Mouse (Mus musculus) kidney, embryonic 15.5 days (tissue): ENCODE data around the gene Jkamp. TPM values are rescaled to one million over a fixed set of nuclear protein-coding genes. Genes with fewer than 3 reads are reported as not detected.

Source experiments
- ATAC-seq: fragments of 200-750 bp; cut with Nextera tagmentation; replicated peaks from 2 replicates; pipeline ENCODE4 v1.8.0; 2017; ENCODE audit warnings: moderate TSS enrichment; ENCODE audit not compliant: low FRiP score
- H3K27ac ChIP-seq: fragments of 300-500 bp; sonication (generic); 2 replicates; pipeline ENCODE4 v1.5.1; 2015; ENCODE audit warnings: mild to moderate bottlenecking, inconsistent platforms
- H3K27me3 ChIP-seq: fragments of 300-500 bp; sonication (generic); 2 replicates; pipeline ENCODE4 v1.6.1; 2015; ENCODE audit warnings: inconsistent platforms
- H3K36me3 ChIP-seq: fragments of 300-500 bp; sonication (generic); 2 replicates; pipeline ENCODE4 v1.6.1; 2015; ENCODE audit warnings: inconsistent platforms
- H3K4me1 ChIP-seq: fragments of 300-500 bp; sonication (generic); 2 replicates; pipeline ENCODE4 v1.6.1; 2015; ENCODE audit warnings: inconsistent platforms
- H3K4me2 ChIP-seq: fragments of 300-500 bp; sonication (generic); 2 replicates; pipeline ENCODE4 v1.6.1; 2015; ENCODE audit warnings: moderate library complexity, mild to moderate bottlenecking, inconsistent platforms
- H3K4me3 ChIP-seq: fragments of 300-500 bp; sonication (generic); replicated peaks from 2 replicates; pipeline ENCODE4 v1.5.1; 2015; ENCODE audit warnings: mild to moderate bottlenecking, inconsistent platforms
- H3K9ac ChIP-seq: fragments of 300-500 bp; sonication (generic); 2 replicates; pipeline ENCODE4 v1.6.1; 2015; ENCODE audit warnings: mild to moderate bottlenecking, inconsistent platforms
- H3K9me3 ChIP-seq: fragments of 300-500 bp; sonication (generic); replicated peaks from 2 replicates; pipeline ENCODE4 v1.6.1; 2016; ENCODE audit warnings: inconsistent platforms
- WGBS: fragments of 180-500 bp; shearing (Covaris S2); methylation state at CpG from one replicate; pipeline ENCODE4 v1.1.7; 2015; ENCODE audit warnings: mixed read lengths; 5-methylcytosine and 5-hydroxymethylcytosine counted together
- polyA plus RNA-seq: library from polyadenylated mRNA; unstranded; fragments of >200 nt; fragmentation: Nextera tagmentation; extraction: Ambion mirVana; gene quantifications from 2 replicates; pipeline ENCODE4 v1.2.1, GENCODE M21; 2015

Jkamp gene
- polyA plus RNA-seq, 1 experiment from 2014 or later = 86.2 TPM

DNA sequence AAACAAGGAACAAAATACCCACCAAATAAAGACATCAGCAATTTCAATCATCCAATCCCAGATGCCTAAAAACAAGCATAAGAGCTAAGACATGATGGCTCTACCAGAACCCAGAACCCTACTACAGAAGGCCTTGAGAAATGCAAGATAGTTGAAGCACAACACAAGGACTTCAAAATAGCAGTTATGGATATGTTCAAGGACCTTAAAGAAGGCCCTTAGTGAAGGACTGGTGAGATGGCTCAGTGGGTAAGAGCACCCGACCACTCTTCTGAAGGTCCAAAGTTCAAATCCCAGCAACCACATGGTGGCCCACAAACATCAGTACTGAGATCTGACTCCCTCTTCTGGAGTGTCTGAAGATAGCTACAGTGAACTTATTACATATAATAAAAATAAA lies 27.6 kb upstream of the Jkamp start:
- no peak for ATAC-seq

DNA sequence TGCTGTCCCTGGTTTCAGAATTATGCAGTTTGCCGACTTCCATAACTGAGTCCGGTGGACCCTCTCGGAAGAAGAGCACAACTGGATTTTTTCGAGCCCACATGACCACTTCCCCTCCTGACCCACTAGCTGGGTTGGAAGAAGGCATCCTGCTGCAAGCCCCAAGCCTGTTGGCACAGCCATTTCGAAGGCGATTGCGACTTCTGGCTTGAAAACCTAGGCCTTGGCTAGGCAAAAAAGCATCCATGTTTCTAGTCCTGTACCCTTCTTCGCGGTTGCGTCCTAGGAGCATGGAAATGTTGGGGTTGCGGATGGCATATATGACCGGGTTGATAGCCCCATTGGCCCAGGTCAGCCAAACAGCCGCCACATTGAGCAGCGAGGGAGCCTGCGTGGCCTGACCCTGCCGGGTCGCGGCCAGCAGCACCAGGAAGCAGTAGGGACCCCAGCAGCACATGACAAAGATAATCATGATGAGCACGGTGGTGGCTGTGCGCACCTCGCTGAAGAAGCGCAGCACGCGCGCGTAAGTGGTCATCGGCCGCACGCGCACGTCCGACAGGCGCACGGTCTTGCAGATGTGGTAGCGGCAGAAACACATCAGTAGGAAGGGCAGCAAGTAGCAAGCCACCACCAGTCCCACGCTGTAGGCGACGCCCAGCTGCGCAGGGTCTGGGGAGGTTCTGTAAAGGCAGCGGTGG lies 15.6 kb upstream of the Jkamp start:
- H3K4me3 ChIP-seq = peak overlapping the region; percentile 62
- no peak overlapping the region for H3K27ac ChIP-seq
- 6% methylated on average over 40 of the region's 40 CpGs for WGBS
- no peak for ATAC-seq
- peak overlapping the region; percentile 44; the same call in 1 of the 2 replicates for H3K9ac ChIP-seq
- peak overlapping the region; percentile 99 for H3K4me2 ChIP-seq
- peaks cover 17% of the 10 kb centered on the region for H3K4me1 ChIP-seq
- H3K27me3 ChIP-seq = peaks cover 29% of the 10 kb centered on the region
- H3K9me3 ChIP-seq = no peaks in the 10 kb centered on the region
- peaks cover 9% of the 10 kb centered on the region for H3K36me3 ChIP-seq

More for the DNA sequence above, 27.6 kb upstream of the Jkamp start:
- WGBS = 88% methylated on average over 1 of the region's 1 CpGs
- Histone ChIP-seq H3K27me3 (peaks cover 6% of the 10 kb centered on the region; the same call in 1 of the 2 replicates), H3K27ac (no peak overlapping the region), H3K9ac (no peak overlapping the region), H3K4me3 (no peak overlapping the region), H3K4me2 (no peak overlapping the region), H3K9me3 (no peaks in the 10 kb centered on the region), H3K4me1 (no peaks in the 10 kb centered on the region), H3K36me3 (no peaks in the 10 kb centered on the region)

DNA sequence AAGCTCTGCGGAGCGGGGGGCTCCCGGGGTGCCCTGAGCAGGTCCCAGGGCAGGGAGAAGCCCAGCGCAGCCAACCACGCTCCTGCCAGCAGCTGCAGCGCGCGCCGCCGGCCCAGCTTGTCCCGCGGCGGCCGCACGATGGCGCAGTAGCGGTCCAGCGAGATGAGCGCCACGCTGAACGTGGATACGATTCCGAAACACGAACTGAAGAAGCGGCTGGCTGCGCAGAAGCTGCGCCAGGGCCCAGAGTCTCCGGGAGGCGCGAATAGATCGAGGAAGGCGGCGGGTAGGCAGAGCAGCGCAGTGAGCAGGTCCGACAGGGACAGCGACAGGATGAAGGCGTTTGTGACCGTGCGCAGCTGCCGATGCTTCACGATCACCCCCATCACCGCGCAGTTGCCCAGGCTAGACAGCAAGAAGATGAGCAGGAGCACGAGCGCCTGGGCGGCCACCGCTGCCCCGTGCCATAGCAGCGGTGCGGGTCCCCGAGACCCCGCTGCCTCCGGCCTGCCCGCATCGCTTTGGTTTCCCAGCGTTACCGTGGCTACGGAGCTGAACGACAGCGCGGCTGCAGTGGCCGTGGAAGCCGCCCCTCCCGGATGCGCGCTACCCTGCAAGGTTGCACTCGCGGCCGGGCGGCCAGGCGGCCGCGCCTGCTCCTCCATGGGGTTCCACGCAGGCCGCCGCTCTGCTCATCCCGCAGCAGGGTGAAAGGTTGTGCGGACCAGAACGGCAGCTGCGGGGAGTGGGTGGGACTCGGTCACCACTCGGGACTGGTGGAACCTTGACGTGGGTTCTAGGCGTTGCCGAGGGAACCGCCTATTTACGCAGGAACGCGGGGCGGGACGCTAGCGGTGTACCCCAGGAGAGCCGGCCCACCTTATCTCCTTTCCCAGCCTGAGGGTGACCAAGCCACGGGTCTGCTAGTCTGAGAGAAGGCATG lies 14.8 kb upstream of the Jkamp start, which contains the start of gene Gpr135:
Gene Gpr135 (minus strand): TSS at position 799 of the 943 bp plus-strand sequence.
- no peaks in the 10 kb centered on the region for H3K9me3 ChIP-seq
- peaks cover 29% of the 10 kb centered on the region for H3K27me3 ChIP-seq
- peak within 1 kb of the TSS; percentile 62 for H3K4me3 ChIP-seq
- H3K9ac ChIP-seq = peak within 1 kb of the TSS; percentile 44
- peaks cover 16% of the 10 kb centered on the region for H3K36me3 ChIP-seq
- H3K4me1 ChIP-seq = peaks cover 17% of the 10 kb centered on the region
- peak; percentile 86 for ATAC-seq
- under 1% methylated on average over 94 of the region's 94 CpGs for WGBS
- H3K27ac ChIP-seq = no peak within 1 kb of the TSS
- peak within 1 kb of the TSS; percentile 99 for H3K4me2 ChIP-seq

DNA sequence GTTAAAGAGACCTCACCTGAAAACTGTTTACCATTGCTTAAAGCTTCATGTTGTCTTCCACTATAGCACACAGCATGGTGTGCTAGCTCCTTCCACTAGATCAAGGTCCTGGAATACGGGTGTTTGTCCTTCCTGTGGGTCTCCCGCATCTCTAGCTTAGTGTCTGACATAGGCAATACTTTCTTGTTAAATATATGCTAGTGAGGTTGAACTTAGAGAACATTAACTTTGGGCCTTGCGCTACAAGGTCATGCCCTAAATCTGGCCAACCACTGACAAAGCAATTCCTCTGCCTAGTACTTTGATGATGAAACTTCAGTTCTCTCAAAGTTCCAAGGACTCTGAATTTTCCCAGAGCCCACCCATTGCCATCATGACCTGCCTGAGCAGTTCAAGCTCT lies 7.1 kb upstream of the Jkamp start:
- H3K27me3 ChIP-seq = no peaks in the 10 kb centered on the region
- peaks cover 22% of the 10 kb centered on the region for H3K36me3 ChIP-seq
- H3K27ac ChIP-seq = no peak overlapping the region
- WGBS = 80% methylated on average over 3 of the region's 3 CpGs
- no peak overlapping the region for H3K4me2 ChIP-seq
- no peak overlapping the region for H3K4me3 ChIP-seq
- H3K9ac ChIP-seq = no peak overlapping the region
- peaks cover 9% of the 10 kb centered on the region for H3K4me1 ChIP-seq
- no peaks in the 10 kb centered on the region for H3K9me3 ChIP-seq
- no peak for ATAC-seq

DNA sequence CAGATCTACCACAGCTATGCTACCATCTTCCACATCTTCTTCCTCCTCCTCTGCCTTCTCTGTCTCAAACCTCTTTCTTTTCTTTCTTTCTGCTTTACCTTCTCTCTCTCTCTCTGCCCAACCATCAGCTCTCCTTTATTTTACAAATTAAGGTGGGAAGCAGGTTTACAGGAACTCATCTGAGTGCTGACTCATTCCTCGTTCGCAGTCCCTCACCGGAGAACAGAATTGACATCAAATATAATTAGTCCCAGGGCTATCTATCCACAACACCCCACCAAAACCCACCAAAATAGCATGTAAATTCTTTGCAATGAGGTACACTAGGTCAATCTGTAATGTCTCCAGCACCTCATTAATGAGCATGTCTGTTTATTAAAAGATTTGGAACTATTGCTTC lies 3.4 kb upstream of the Jkamp start:
- no peaks in the 10 kb centered on the region for H3K9me3 ChIP-seq
- no peak overlapping the region for H3K27ac ChIP-seq
- H3K27me3 ChIP-seq = no peaks in the 10 kb centered on the region
- 0 out of 2 replicates have a peak overlapping the region, but pooled peaks have one; percentile 27 for H3K4me3 ChIP-seq
- H3K4me1 ChIP-seq = peaks cover 24% of the 10 kb centered on the region
- 0 out of 2 replicates have a peak, but pooled peaks cover under 1% of the 10 kb centered on the region for H3K36me3 ChIP-seq
- peak overlapping the region; percentile 56 for H3K4me2 ChIP-seq
- WGBS = 77% methylated on average over 3 of the region's 3 CpGs
- no peak for ATAC-seq
- H3K9ac ChIP-seq = no peak overlapping the region

DNA sequence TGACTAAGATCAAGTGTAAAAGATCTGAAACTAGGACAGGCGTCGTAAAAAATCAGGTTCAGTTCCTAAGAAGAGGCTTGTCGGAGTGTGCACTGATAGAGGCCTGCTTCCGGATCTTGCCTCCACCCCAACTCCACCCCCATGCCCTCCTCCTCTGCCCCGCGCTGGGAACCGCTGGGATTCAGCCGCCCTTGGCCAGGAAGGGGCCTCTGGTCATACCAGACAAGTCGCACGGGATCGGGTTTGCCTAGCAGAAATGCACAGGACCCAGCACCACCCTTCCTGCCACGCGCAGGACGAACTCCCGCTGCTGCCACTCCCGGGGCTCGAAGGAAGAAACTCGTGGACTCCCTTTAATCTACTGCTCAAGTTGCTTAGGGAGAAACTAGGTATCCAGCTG lies 3.0 kb upstream of the Jkamp start:
- H3K9me3 ChIP-seq = no peaks in the 10 kb centered on the region
- WGBS = 20% methylated on average over 18 of the region's 18 CpGs
- peak overlapping the region; percentile 27 for H3K4me3 ChIP-seq
- no peak overlapping the region for H3K27ac ChIP-seq
- H3K4me1 ChIP-seq = peaks cover 26% of the 10 kb centered on the region
- H3K27me3 ChIP-seq = no peaks in the 10 kb centered on the region
- peak overlapping the region; percentile 56 for H3K4me2 ChIP-seq
- no peak for ATAC-seq
- H3K36me3 ChIP-seq = no peaks in the 10 kb centered on the region
- H3K9ac ChIP-seq = 0 out of 2 replicates have a peak overlapping the region, but pooled peaks have one; percentile 8

DNA sequence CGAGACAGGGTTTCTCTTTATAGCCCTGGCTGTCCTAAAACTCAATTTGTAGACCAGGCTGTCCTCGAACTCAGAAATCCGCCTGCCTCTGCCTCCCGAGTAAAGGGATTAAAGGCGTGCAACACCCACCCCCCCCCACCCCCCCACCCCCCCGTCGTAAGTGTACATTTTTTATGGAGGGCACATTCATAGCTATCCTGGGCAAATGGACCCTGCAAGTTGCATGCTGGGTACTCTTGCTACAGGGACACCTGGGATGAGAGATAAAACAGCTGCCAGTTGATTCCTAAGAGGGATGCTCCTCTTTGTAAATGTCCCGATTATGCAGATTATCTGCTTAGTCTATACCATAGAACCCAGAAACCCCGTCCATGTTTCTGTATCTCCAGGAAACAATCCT lies 2.1 kb upstream of the Jkamp start:
- H3K4me3 ChIP-seq = no peak overlapping the region
- H3K9me3 ChIP-seq = no peaks in the 10 kb centered on the region
- H3K4me1 ChIP-seq = peaks cover 34% of the 10 kb centered on the region
- H3K4me2 ChIP-seq = no peak overlapping the region
- 79% methylated on average over 9 of the region's 9 CpGs for WGBS
- H3K27ac ChIP-seq = no peak overlapping the region
- H3K9ac ChIP-seq = no peak overlapping the region
- ATAC-seq = no peak
- no peaks in the 10 kb centered on the region for H3K27me3 ChIP-seq
- no peaks in the 10 kb centered on the region for H3K36me3 ChIP-seq

DNA sequence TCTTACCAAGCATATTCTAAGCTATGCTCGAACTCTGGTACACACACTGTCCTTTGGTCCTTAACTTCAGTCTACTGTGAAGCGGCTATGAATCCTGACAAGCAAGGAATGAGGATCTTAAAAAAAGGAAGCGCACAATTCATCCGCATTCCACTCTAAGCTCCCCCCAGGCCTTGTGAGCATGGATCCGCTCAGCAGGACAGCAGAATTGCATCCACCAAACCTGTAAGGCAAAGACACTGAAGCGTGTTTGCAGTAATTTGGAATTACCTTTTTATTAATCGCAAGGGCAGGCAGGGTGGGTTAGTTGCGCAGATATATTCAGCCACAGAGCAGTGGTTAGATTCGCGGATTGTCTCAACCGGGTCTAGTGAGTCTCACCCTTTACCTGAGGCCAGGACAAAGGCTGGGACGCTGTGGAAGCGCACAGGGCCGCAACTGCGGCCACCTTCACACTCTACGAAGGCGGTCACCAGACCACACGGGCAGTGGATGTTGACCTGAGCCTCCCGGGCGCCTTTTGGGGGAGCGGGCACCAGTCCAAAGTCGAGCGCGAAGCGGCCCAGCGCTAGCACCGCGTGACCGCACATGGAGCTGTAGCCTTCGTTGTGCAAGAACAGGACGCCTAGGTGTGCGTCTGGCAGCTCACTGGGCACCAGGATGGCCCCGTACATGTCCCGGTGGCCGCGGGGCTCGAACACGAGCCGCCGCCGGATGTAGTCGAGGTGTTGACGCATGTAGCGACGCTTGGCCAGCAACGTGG lies 947 bp upstream of the Jkamp start:
- H3K9me3 ChIP-seq = no peaks in the 10 kb centered on the region
- H3K27me3 ChIP-seq = no peaks in the 10 kb centered on the region
- H3K36me3 ChIP-seq = no peaks in the 10 kb centered on the region
- ATAC-seq = peak; percentile 24
- peak overlapping the region; percentile 95 for H3K4me2 ChIP-seq
- H3K9ac ChIP-seq = peak overlapping the region; percentile 76
- 5% methylated on average over 46 of the region's 46 CpGs for WGBS
- peak overlapping the region; percentile 98 for H3K27ac ChIP-seq
- peak overlapping the region; percentile 82 for H3K4me3 ChIP-seq
- peaks cover 34% of the 10 kb centered on the region for H3K4me1 ChIP-seq

DNA sequence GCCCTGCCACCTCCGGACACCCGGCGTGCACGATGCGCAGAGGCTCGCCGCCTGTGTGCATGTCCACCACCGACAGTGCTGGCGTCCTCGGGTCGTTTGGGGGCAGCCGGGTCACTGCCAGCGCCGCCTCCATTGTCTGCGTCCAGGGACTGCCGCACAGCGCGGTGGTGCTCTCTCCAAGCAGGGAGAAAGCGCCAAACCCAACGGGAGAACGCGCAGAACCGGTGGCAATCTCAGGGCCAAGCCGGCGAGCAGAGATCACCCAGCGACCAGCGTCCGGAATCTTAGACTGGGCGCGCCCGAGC lies 413 bp upstream of the Jkamp start:
- Histone ChIP-seq H3K27me3 (no peaks in the 10 kb centered on the region), H3K4me3 (peak overlapping the region; percentile 82), H3K27ac (peak overlapping the region; percentile 98), H3K9me3 (no peaks in the 10 kb centered on the region), H3K4me2 (peak overlapping the region; percentile 95), H3K9ac (peak overlapping the region; percentile 76), H3K4me1 (peaks cover 34% of the 10 kb centered on the region), H3K36me3 (peaks cover 3% of the 10 kb centered on the region)
- WGBS = under 1% methylated on average over 31 of the region's 31 CpGs
- ATAC-seq = peak; percentile 37; the same call in 1 of the 2 replicates

DNA sequence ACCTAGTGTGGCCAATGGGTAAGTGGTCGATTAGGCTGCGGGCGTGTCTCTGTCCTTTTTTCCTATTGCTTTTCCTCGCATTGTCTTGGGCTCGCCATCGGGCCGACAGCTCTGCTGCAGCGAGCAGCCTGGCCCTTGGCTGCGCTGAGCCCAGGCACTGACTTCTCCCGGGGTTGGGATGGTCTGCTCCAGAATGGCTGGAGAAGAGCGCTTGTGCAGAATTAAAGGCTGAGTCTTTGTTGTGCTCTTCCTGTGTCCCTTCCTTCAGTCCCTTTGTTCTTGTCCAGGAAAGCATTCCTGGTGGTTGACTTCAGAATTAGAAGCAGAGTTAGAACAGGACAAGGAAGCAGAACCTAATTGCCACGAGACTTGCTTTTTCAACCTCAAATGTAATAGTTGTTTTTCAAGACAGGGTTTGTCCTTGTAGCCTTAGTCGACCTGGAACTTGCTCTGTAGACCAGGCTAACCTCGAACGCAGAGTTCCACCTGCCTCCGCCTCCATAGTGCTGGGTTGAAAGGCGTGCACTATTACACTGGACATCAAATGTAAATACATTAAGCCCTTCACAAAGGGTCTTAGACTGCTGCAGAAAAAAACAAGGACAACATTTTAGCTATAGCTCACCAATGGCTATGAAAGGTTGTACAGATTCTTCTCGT lies 907 bp downstream of the Jkamp start:
- 1% methylated on average over 18 of the region's 18 CpGs for WGBS
- Histone ChIP-seq H3K36me3 (peaks cover 14% of the 10 kb centered on the region), H3K9ac (peak overlapping the region; percentile 77), H3K9me3 (no peaks in the 10 kb centered on the region), H3K27ac (peak overlapping the region; percentile 98), H3K4me3 (peak overlapping the region; percentile 82), H3K27me3 (no peaks in the 10 kb centered on the region), H3K4me2 (peak overlapping the region; percentile 95), H3K4me1 (peaks cover 34% of the 10 kb centered on the region)
- ATAC-seq = no peak

DNA sequence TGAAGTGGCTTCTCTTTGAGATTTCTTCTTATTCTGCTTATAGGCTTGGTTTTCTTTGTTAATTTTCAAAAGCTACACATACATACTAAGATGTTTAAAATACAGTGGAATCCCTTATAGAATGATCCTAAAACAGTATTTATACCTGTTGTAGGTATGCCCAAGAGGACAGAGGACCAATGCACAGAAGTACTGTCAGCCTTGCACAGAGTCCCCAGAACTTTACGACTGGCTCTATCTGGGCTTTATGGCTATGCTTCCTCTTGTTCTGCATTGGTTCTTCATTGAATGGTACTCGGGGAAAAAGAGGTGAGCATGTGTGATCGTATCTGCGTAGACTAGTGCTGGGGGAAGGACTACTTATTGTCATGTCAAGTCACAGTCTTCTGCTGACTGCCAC lies 4.4 kb downstream of the Jkamp start:
- Histone ChIP-seq H3K4me2 (no peak overlapping the region), H3K27me3 (no peaks in the 10 kb centered on the region), H3K4me3 (no peak overlapping the region), H3K27ac (no peak overlapping the region), H3K9ac (no peak overlapping the region), H3K4me1 (peaks cover 14% of the 10 kb centered on the region), H3K9me3 (no peaks in the 10 kb centered on the region), H3K36me3 (peaks cover 49% of the 10 kb centered on the region)
- 90% methylated on average over 4 of the region's 4 CpGs for WGBS
- no peak for ATAC-seq
